Mouse (Mus musculus) limb, embryonic 14.5 days (tissue): Measurements from ENCODE around the gene Rev3l. TPM values are rescaled to one million over a fixed set of nuclear protein-coding genes. Genes with fewer than 3 reads are reported as not detected.

Source experiments
- ATAC-seq: fragments of 200-750 bp; cut with Nextera tagmentation; 2 replicates; pipeline ENCODE4 v1.8.0; 2017; ENCODE audit warnings: low read depth, moderate number of reproducible peaks, moderate TSS enrichment; ENCODE audit not compliant: low FRiP score
- DNase-seq: peaks from one replicate; pipeline ENCODE4 v3.0.0-alpha.2; 2015; ENCODE audit warnings: low spot score
- H3K27ac ChIP-seq: fragments of 300-500 bp; sonication (generic); replicated peaks from 2 replicates; pipeline ENCODE4 v1.5.1; 2014; ENCODE audit warnings: low read depth, mild to moderate bottlenecking, low read length, moderate library complexity, mixed read lengths
- H3K27me3 ChIP-seq: fragments of 300-500 bp; sonication (generic); 2 replicates; pipeline ENCODE4 v1.6.1; 2014; ENCODE audit warnings: low read length, mixed read lengths; ENCODE audit not compliant: control insufficient read depth, insufficient read depth
- H3K36me3 ChIP-seq: fragments of 300-500 bp; sonication (generic); 2 replicates; pipeline ENCODE4 v1.6.1; 2014; ENCODE audit warnings: mild to moderate bottlenecking, low read length, moderate library complexity, mixed read lengths; ENCODE audit not compliant: control insufficient read depth, insufficient read depth
- H3K4me1 ChIP-seq: fragments of 300-500 bp; sonication (generic); 2 replicates; pipeline ENCODE4 v1.6.1; 2014; ENCODE audit warnings: antibody characterized with exemption, low read length, mixed read lengths; ENCODE audit not compliant: control insufficient read depth, insufficient read depth
- H3K4me2 ChIP-seq: fragments of 300-500 bp; sonication (generic); replicated peaks from 2 replicates; pipeline ENCODE4 v1.6.1; 2014; ENCODE audit warnings: low read depth, mild to moderate bottlenecking, low read length, moderate library complexity; ENCODE audit not compliant: severe bottlenecking
- H3K4me3 ChIP-seq: fragments of 300-500 bp; sonication (generic); replicated peaks from 2 replicates; pipeline ENCODE4 v1.5.1; 2014; ENCODE audit warnings: low read length
- H3K9ac ChIP-seq: fragments of 300-500 bp; sonication (generic); 2 replicates; pipeline ENCODE4 v1.6.1; 2014; ENCODE audit warnings: mild to moderate bottlenecking, low read depth, low read length, moderate library complexity; ENCODE audit not compliant: severe bottlenecking
- H3K9me3 ChIP-seq: fragments of 300-500 bp; sonication (generic); 2 replicates; pipeline ENCODE4 v1.6.1; 2016; ENCODE audit warnings: low read length; ENCODE audit not compliant: control insufficient read depth
- POLR2A ChIP-seq: fragments of 200-500 bp; IDR thresholded peaks from 2 replicates; pipeline ENCODE4 v1.8.0; 2012; ENCODE audit warnings: inconsistent platforms, mild to moderate bottlenecking, moderate library complexity, borderline replicate concordance; ENCODE audit not compliant: insufficient read depth, insufficient read length; ENCODE audit errors: extremely low read depth
- WGBS: fragments of 180-500 bp; shearing (Covaris S2); extraction: QIAGEN DNeasy Blood & Tissue Kit; methylation state at CpG from one replicate; pipeline ENCODE4 v1.1.7; 2014; 5-methylcytosine and 5-hydroxymethylcytosine counted together
- polyA plus RNA-seq, 2 experiments: library from polyadenylated mRNA; depleted of rRNA in 1 of 2; stranded (reverse) in 1 of 2; unstranded in 1 of 2; fragments of >200 nt; fragmentation: Nextera tagmentation in 1 of 2; extraction: Ambion mirVana in 1 of 2; gene quantifications; 2 replicates each; pipeline versions ENCODE4 v1.2.1 to v1.2.3; 2012 to 2014

Gene Rev3l
- polyA plus RNA-seq, 2 experiments = 25.8 to 65.3 TPM

DNA sequence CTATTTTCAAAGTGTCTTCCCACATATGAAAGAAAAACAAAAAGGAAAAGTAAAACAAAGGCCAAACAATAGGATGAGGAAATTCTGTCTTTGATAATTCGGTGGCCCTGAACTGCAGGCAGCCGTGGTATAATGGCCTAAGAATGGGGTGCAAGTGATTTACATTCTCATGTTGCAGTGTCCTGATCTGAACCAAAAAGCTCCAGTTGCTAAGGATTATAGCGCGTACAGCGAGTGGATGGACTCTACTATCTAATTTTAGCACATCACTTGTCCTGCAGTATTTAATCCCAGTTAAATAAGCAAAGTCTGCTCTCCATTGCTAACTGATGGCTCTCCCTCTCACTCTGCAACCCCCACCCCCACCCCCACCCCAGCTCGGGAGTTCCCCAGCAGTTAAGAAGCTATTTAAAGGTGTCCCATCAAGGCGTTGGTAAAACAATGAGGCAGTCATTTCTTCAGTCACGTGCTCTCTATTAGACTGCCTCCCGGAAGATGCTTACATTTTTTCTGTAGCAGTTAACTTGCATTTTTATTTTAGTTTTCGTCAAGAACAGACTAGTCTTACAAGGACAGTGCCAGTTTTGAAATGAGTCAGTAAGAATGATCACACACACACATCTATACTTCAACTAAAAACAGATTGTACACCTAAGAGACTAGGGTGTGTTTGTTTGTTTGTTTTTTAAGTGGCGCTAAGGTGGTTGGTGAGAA lies 40.4 kb upstream of the Rev3l start:
- H3K9ac ChIP-seq = no peak overlapping the region
- no peak for TF ChIP-seq POLR2A
- no peak overlapping the region for H3K4me2 ChIP-seq
- WGBS = 60% methylated on average over 11 of the region's 11 CpGs
- no peaks in the 10 kb centered on the region for H3K9me3 ChIP-seq
- H3K4me1 ChIP-seq = peaks cover 3% of the 10 kb centered on the region; the same call in 1 of the 2 replicates
- no peak for DNase-seq
- H3K27ac ChIP-seq = no peak overlapping the region
- no peaks in the 10 kb centered on the region for H3K27me3 ChIP-seq
- ATAC-seq = peak; percentile 57; the same call in 1 of the 2 replicates
- no peak overlapping the region for H3K4me3 ChIP-seq
- H3K36me3 ChIP-seq = no peaks in the 10 kb centered on the region

GRCm38 (mm10) chr10:39692152-39692551 lies 39.8 kb upstream of the Rev3l start:
- ATAC-seq (no peak), DNase-seq (no peak)
- Histone ChIP-seq H3K4me2 (no peak overlapping the region), H3K9ac (no peak overlapping the region), H3K36me3 (no peaks in the 10 kb centered on the region), H3K9me3 (no peaks in the 10 kb centered on the region), H3K4me1 (peaks cover 3% of the 10 kb centered on the region; the same call in 1 of the 2 replicates), H3K27ac (no peak overlapping the region), H3K4me3 (no peak overlapping the region), H3K27me3 (no peaks in the 10 kb centered on the region)
- WGBS = 72% methylated on average over 2 of the region's 2 CpGs
- no peak for TF ChIP-seq POLR2A

DNA sequence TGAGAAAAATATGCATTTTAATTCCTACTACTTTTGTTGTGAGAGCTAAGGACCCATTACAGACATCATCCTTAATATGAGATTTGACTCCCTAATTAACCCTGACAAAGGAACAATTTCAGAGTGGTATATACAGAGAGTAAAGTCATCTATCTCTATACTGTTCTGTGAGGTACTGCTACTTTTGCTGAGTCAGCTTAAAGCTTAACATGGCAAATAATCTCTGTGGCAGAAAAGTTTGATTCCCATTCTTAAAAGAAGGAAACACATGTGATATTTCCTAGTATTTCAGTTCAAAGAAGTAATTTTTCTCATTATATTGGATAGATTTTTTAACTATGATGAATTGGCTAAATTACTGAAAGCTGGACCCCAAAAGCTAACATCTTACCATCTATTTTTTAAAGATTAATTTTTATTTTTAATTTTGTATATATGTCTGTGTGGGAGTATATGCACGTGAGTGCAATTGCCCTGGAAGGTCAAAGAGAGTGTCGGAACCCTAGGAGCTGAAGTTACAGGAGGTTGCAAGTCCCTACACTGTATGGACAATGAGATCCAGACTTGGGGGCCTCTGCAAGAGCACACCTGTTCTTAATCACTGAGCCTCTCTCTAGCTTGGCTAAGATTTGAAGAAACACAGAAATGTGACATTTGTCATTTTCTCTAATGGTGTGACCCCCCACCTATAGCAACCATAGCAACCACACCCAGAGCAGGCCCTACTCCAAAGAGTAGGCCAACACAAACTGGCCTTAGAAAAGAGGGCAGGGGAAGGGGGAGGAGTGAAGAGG lies 24.0 kb upstream of the Rev3l start:
- no peak for TF ChIP-seq POLR2A
- Histone ChIP-seq H3K27ac (no peak overlapping the region), H3K27me3 (no peaks in the 10 kb centered on the region), H3K9me3 (no peaks in the 10 kb centered on the region), H3K9ac (no peak overlapping the region), H3K4me3 (no peak overlapping the region), H3K36me3 (no peaks in the 10 kb centered on the region), H3K4me2 (no peak overlapping the region), H3K4me1 (no peaks in the 10 kb centered on the region; the same call in 1 of the 2 replicates)
- ATAC-seq (no peak), DNase-seq (no peak)
- 46% methylated on average over 2 of the region's 2 CpGs for WGBS

DNA sequence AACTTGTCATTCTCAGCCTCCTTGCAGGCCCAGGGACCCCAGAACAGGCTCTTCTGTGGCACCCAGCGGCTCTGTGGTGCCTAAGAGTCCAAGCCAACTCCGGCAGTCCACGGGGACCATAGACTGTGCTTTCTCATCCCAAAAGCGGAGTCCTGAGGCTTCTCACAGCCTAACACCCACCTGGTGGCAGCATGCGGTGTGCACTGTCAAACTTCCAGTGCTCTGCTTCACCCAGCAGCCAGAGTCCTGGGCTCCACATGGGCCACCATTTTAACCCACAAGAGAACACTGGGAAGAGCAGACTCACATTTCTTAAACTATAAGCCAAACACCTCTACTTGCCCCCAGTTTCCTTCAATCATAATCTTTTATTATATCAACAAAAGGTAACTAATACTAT lies 15.0 kb upstream of the Rev3l start:
- Histone ChIP-seq H3K27me3 (no peaks in the 10 kb centered on the region), H3K27ac (no peak overlapping the region), H3K4me1 (no peaks in the 10 kb centered on the region), H3K4me2 (no peak overlapping the region), H3K9me3 (no peaks in the 10 kb centered on the region), H3K9ac (no peak overlapping the region), H3K4me3 (no peak overlapping the region), H3K36me3 (no peaks in the 10 kb centered on the region)
- ATAC-seq (no peak), DNase-seq (no peak)
- 87% methylated on average over 5 of the region's 5 CpGs for WGBS
- TF ChIP-seq POLR2A = no peak

DNA sequence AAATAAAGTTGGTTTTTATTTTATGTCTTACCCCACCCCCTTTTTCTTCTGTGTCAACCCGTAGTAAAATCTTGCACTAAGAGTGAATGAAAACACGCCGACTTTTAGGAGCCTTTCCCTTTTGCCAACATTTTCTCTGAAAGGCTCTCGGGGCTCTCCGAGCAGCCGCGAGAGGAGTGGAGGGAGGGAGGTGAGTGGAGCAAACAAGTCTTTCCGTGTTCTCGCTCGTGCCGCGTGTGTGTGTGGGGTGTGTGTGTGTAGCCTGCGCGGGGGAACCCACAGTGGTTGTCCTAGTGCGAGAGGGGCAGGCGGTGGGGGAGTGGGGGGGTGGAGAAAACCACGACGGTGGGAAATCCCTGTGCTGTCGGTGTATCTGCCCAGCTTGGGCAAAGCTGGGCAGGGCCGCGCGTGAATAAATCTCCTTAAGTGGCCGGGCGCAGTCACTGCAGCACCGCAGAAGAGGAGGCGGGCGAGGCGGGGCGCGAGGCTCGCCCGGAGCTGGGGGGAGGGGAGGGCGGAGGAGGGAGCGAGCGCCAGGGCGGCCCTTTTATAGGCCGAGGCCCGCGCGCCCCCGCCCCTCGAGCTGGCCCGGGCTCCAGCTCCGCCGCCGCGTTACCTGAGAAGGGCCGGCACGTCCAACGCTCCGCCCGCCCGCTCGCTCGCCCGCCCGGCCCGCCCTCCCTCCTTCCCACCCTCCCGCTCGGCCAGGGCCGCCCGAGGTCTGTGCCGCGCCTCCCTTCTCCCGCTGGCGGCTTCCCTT lies 762 bp upstream of the Rev3l start:
- Histone ChIP-seq H3K36me3 (no peaks in the 10 kb centered on the region; the same call in 1 of the 2 replicates), H3K9ac (peak overlapping the region; percentile 85), H3K4me3 (peak overlapping the region; percentile 95), H3K9me3 (0 out of 2 replicates have a peak, but pooled peaks cover 3% of the 10 kb centered on the region), H3K4me1 (peaks cover 11% of the 10 kb centered on the region), H3K4me2 (peak overlapping the region; percentile 47), H3K27ac (peak overlapping the region; percentile 99), H3K27me3 (no peaks in the 10 kb centered on the region)
- DNase-seq = peak; percentile 94
- TF ChIP-seq POLR2A = peak; percentile 42; the same call in 1 of the 2 replicates
- peak; percentile 88 for ATAC-seq
- under 1% methylated on average over 43 of the region's 66 CpGs for WGBS
